Mouse (Mus musculus) heart, postnatal 25 days (tissue): Measurements from ENCODE around the gene Wnk1. TPM values are rescaled to one million over a fixed set of nuclear protein-coding genes. Genes with fewer than 3 reads are reported as not detected.

Experiments
- DNase-seq: peaks from one replicate; pipeline ENCODE4 v3.0.0; 2022; ENCODE audit warnings: low spot score
- intact Hi-C: fragments of 180-260 bp; cut with DNase I; formaldehyde crosslinking; loops from one replicate; pipeline ENCODE4 v1.15.1; 2025
- microRNA-seq: library from miRNA; unstranded; fragments of <30 nt; microRNA quantifications from one replicate; pipeline ENCODE4 v1.2.0, GENCODE M21; 2022
- total RNA-seq, 2 experiments: library from RNA; stranded (reverse); gene quantifications; 2 replicates each; pipeline ENCODE4 v1.2.3; 2021

Gene Wnk1
- total RNA-seq, 2 experiments from 2014 or later: 296 to 335 TPM

DNA sequence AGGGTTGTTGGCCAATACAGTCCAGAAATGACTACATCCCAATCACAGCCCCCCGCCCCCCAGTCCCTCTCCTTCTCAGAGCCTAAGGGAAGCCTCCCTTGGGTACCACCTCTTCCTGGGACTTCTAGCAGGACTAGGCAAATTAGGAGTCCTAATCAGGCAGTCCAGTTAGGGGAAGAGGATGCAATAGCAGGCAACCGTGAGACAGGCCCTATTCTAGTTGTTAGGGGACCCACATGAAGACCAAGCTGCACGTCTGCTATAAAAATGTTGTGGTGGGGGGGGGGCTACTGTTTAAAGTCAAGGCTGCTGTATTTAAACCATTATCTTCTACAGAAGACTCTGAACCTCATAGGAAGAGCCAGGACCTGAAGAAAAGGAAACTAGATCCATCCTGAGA is 116.3 kb downstream of the Wnk1 start:
- intact Hi-C loops: loop anchor here (5.0 kb wide), 1 partner anchor 435 kb away; no protein-coding TSS in a partner anchor
- DNase-seq: no peak

GRCm38 (mm10) chr6:119918561-119919181 is 119.8 kb downstream of the Wnk1 start:
- no peak for DNase-seq
- intact Hi-C loops: no loop called here

DNA sequence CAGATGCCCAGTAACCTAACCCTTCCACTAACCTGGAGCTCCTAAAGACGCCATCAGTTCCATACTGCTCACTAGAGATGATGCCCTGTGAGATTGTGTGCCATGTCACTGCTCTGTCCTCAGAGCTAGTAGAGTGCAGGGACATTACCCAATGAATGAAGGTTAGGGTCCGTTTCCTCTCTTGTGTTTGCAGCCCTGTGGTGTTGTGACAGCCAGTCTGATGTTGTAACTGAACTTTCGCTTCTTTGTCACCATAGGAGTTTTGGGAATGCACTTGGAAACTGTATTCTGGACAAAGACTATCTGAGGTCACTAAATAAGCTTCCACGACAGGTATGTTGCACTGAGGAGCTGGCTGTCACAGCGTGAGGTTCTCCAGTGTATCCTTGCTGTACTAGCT is 122.8 kb downstream of the Wnk1 start:
- intact Hi-C loops: no loop called here

DNA sequence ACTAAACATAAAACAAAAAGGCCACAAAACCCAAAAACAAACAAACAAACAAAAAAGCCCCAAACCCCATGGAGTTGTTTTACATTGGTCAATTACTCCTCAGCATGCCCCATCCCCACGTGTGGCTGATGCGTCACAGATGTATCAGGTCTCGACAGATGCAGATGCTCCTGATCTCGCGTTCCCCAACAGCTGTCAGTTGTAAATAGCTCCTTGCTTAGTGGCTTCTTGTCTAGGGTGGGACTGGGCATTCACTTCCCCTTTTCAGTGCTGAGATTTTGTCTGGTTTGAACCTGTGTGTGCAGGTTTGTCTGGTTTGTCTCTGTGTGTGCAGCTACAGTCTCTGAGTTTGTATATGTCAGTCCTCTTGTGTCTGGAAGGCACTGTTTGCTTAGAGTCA is 126.4 kb downstream of the Wnk1 start:
- intact Hi-C loops: no loop called here
- no peak for DNase-seq

More for the DNA sequence above, 122.8 kb downstream of the Wnk1 start:
- no peak for DNase-seq

DNA sequence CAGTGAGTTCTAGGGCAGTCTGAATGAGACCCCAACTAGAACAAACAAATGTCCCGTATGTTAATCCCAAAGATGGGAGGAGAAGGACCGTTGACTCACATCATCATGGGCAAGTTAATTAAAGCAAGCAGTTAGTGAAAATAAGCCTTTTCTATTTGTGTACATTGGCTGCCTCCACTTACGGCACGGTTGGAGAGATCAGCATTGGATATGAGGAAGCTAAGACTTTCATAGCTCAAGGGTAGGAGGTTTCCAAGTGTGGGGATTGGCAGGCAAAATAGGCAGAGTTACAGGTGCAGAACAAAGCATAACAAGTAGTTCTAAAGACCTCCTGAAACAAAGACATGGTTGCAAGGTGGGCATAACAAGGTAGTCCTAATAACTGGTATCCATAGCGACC is 133.0 kb downstream of the Wnk1 start:
- intact Hi-C loops: no loop called here
- DNase-seq: no peak

- intact Hi-C loops: loop anchor here (2.0 to 5.0 kb wide), 2 partner anchors 56 to 421 kb away; no protein-coding TSS in a partner anchor
- DNase-seq: no peak
Observed at GRCm38 (mm10) chr6:119903081-119903789, 135.2 kb downstream of the Wnk1 start.

DNA sequence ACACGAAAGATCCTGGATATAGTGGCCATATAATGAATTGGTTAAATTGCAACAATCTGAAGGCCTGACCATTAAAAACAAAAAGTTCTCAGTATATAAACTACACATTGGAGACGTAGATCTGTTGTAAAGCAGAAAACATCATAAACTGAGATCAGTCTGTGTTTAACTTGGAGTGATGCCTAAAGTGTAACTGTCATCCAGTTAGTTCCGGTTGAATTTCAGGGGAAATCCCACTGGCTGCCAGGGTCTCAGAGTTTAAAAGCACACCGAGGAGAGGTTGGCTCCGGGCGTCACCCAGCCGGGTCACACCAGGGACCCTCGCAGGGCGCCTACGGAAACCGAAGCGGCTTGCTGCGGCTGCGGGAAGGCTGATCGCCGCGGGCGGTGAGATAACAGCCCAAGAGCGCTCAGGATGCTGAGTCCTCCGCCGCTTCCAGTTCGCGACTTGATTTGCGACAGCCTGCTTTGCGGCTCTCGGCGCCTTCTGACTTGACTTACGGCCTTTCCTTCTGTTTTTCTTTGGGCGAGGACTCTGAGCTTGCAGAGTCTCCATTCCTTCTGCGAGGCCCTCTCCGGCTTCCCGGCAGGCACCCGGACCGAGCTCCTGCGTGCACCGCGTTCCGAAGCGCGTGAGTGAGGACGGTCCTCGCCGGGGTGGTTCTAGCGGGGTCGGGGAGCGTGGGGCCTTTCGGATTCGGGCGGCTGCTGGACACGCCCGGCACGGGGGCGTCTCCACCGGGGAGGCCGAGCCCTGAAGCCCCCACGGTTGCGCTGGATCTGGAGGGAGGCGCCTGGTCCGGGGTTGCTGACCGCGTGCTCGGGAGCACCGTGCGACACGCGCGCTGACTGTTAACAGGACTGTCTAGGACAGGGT is 136.0 kb downstream of the Wnk1 start, which contains the start of gene Rad52:
Gene Rad52 (plus strand): TSS at position 495 of the 877 bp plus-strand sequence.
- peak; percentile 70 for DNase-seq
- intact Hi-C loops: loop anchor here (2.0 to 5.0 kb wide), 2 partner anchors 56 to 420 kb away; no protein-coding TSS in a partner anchor

GRCm38 (mm10) chr6:119892711-119893110 is 145.8 kb downstream of the Wnk1 start:
- DNase-seq: no peak
- intact Hi-C loops: no loop called here

DNA sequence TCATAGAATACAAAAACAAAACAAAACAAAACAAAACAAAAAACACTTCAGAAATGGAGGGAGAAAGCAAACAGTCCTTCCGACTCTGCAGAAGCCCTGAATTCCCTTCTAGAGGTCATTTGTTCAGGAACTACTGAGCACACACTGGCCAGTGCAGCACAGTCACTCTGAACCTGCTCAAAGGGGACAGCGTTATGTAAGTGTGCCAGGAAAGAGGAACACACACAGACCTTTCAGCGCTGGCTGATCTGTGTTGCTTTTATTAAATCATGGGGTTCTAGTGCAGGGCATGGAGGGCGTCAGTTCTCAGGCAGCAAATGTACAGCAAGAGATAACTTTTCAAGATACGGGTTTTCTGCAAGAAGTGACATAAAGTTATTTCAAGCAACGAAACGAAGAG is 155.3 kb downstream of the Wnk1 start:
- intact Hi-C loops: no loop called here

More for the DNA sequence above, 155.3 kb downstream of the Wnk1 start:
- DNase-seq: no peak

Small RNA genes within 50 kb of the gene (microRNA-seq; reads per million reads assigned to microRNA genes)
- gene Mir706: not detected

Other genes with a start within 250 kb of the Wnk1 start
- 10 to 100 TPM; 38.5 to 41.1 TPM for gene Erc1, start 190.5 kb downstream of the Wnk1 start, total RNA-seq
- gene Rad52, start 136.0 kb downstream of the Wnk1 start, total RNA-seq: 10 to 100 TPM; 10.3 to 12.8 TPM
- not detected for gene Ninj2, start 54.7 kb upstream of the Wnk1 start, total RNA-seq